Mouse (Mus musculus) liver, embryonic 14.5 days (tissue): Measurements from ENCODE around the gene Hist1h2bl.

Experiments used
- CTCF ChIP-seq: IDR thresholded peaks from 2 replicates; pipeline ENCODE4 v1.5.1; 2016; ENCODE audit warnings: antibody characterized with exemption, low read depth, control low read depth
- EP300 ChIP-seq: IDR thresholded peaks from 2 replicates; pipeline ENCODE4 v1.6.1; 2016; ENCODE audit warnings: antibody characterized with exemption, low read depth

GRCm38 (mm10) chr13:21734010-21734905 lies 18.3 kb upstream of the Hist1h2bl start:
- TF ChIP-seq CTCF, result peak; percentile 93
- 0 out of 2 replicates have a peak, but pooled peaks have one; percentile 38 for TF ChIP-seq EP300
